Mouse (Mus musculus): ENCODE results near the gene Nup107. TPM values are rescaled to one million over a fixed set of nuclear protein-coding genes. Genes with fewer than 3 reads are reported as not detected.

The Nup107 gene
- total RNA-seq, 1 experiment from 2014 or later = 96.1 TPM

GRCm38 (mm10) chr10:117772364-117773105, 20.0 kb downstream of the Nup107 start:
- ATAC-seq (replicated peaks in 1 of 2; ENCODE audit: insufficient read depth in 1 of 2, low FRiP score in 2 of 2, low TSS enrichment in 1 of 2, low read depth in 1 of 2, poor library complexity in 2 of 2, severe bottlenecking in 2 of 2) = no peak

- no peak for ATAC-seq (replicated peaks in 1 of 2; ENCODE audit: insufficient read depth in 1 of 2, low FRiP score in 2 of 2, low TSS enrichment in 1 of 2, low read depth in 1 of 2, poor library complexity in 2 of 2, severe bottlenecking in 2 of 2)
Measured at GRCm38 (mm10) chr10:117771131-117771510, 21.4 kb downstream of the Nup107 start.

- ATAC-seq (replicated peaks in 1 of 2; ENCODE audit: insufficient read depth in 1 of 2, low FRiP score in 2 of 2, low TSS enrichment in 1 of 2, low read depth in 1 of 2, poor library complexity in 2 of 2, severe bottlenecking in 2 of 2) = no peak
Measured at GRCm38 (mm10) chr10:117770286-117771130, 22.0 kb downstream of the Nup107 start.

GRCm38 (mm10) chr10:117769541-117770285, 22.8 kb downstream of the Nup107 start:
- no peak for ATAC-seq (replicated peaks in 1 of 2; ENCODE audit: insufficient read depth in 1 of 2, low FRiP score in 2 of 2, low TSS enrichment in 1 of 2, low read depth in 1 of 2, poor library complexity in 2 of 2, severe bottlenecking in 2 of 2)

- no peak for ATAC-seq (replicated peaks in 1 of 2; ENCODE audit: insufficient read depth in 1 of 2, low FRiP score in 2 of 2, low TSS enrichment in 1 of 2, low read depth in 1 of 2, poor library complexity in 2 of 2, severe bottlenecking in 2 of 2)
Measured at GRCm38 (mm10) chr10:117768141-117768440, 24.4 kb downstream of the Nup107 start.

- ATAC-seq (replicated peaks in 1 of 2; ENCODE audit: insufficient read depth in 1 of 2, low FRiP score in 2 of 2, low TSS enrichment in 1 of 2, low read depth in 1 of 2, poor library complexity in 2 of 2, severe bottlenecking in 2 of 2) = no peak
Measured at GRCm38 (mm10) chr10:117767286-117768140, 25.0 kb downstream of the Nup107 start.

- no peak for ATAC-seq (replicated peaks in 1 of 2; ENCODE audit: insufficient read depth in 1 of 2, low FRiP score in 2 of 2, low TSS enrichment in 1 of 2, low read depth in 1 of 2, poor library complexity in 2 of 2, severe bottlenecking in 2 of 2)
Measured at GRCm38 (mm10) chr10:117766896-117767160, 25.7 kb downstream of the Nup107 start.

- no peak for ATAC-seq (replicated peaks in 1 of 2; ENCODE audit: insufficient read depth in 1 of 2, low FRiP score in 2 of 2, low TSS enrichment in 1 of 2, low read depth in 1 of 2, poor library complexity in 2 of 2, severe bottlenecking in 2 of 2)
Measured at GRCm38 (mm10) chr10:117766111-117766895, 26.2 kb downstream of the Nup107 start.

GRCm38 (mm10) chr10:117765116-117765894, 27.2 kb downstream of the Nup107 start:
- ATAC-seq (replicated peaks in 1 of 2; ENCODE audit: insufficient read depth in 1 of 2, low FRiP score in 2 of 2, low TSS enrichment in 1 of 2, low read depth in 1 of 2, poor library complexity in 2 of 2, severe bottlenecking in 2 of 2) = no peak

GRCm38 (mm10) chr10:117764598-117764997, 27.9 kb downstream of the Nup107 start:
- ATAC-seq (replicated peaks in 1 of 2; ENCODE audit: insufficient read depth in 1 of 2, low FRiP score in 2 of 2, low TSS enrichment in 1 of 2, low read depth in 1 of 2, poor library complexity in 2 of 2, severe bottlenecking in 2 of 2) = no peak

- ATAC-seq (replicated peaks in 1 of 2; ENCODE audit: insufficient read depth in 1 of 2, low FRiP score in 2 of 2, low TSS enrichment in 1 of 2, low read depth in 1 of 2, poor library complexity in 2 of 2, severe bottlenecking in 2 of 2) = no peak
Measured at GRCm38 (mm10) chr10:117763588-117764190, 28.8 kb downstream of the Nup107 start.

GRCm38 (mm10) chr10:117762966-117763365, 29.5 kb downstream of the Nup107 start:
- no peak for ATAC-seq (replicated peaks in 1 of 2; ENCODE audit: insufficient read depth in 1 of 2, low FRiP score in 2 of 2, low TSS enrichment in 1 of 2, low read depth in 1 of 2, poor library complexity in 2 of 2, severe bottlenecking in 2 of 2)

GRCm38 (mm10) chr10:117762281-117762830, 30.1 kb downstream of the Nup107 start:
- ATAC-seq (replicated peaks in 1 of 2; ENCODE audit: insufficient read depth in 1 of 2, low FRiP score in 2 of 2, low TSS enrichment in 1 of 2, low read depth in 1 of 2, poor library complexity in 2 of 2, severe bottlenecking in 2 of 2) = no peak

- no peak for ATAC-seq (replicated peaks in 1 of 2; ENCODE audit: insufficient read depth in 1 of 2, low FRiP score in 2 of 2, low TSS enrichment in 1 of 2, low read depth in 1 of 2, poor library complexity in 2 of 2, severe bottlenecking in 2 of 2)
Measured at GRCm38 (mm10) chr10:117761551-117761950, 31.0 kb downstream of the Nup107 start.

- no peak for ATAC-seq (replicated peaks in 1 of 2; ENCODE audit: insufficient read depth in 1 of 2, low FRiP score in 2 of 2, low TSS enrichment in 1 of 2, low read depth in 1 of 2, poor library complexity in 2 of 2, severe bottlenecking in 2 of 2)
Measured at GRCm38 (mm10) chr10:117760831-117761335, 31.6 kb downstream of the Nup107 start.
